Mouse (Mus musculus): ENCODE data around the gene Acta2.

DNA sequence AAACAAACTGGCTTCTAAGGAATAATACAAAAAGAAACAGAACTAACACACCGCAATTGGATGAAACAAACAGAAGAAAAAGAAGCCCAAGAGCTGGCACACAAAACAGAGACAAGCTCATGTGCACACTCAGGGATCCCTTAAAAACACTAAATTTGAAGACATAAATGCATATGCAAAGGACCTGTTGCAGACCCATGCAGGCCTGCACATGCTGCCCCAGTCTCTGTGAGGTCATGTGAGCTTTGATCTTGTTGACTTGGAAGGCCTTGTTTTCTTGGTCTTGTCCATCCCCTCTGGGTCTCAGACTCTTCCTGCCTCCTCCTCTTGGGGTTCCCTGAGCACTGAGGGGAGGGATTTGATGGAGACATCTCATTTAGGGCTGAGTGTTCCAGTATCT lies 33.3 kb upstream of the Acta2 start:
- TF ChIP-seq POLR2A (IDR thresholded peaks at IDR 0.05; ENCODE audit: insufficient read length, low read depth) (no peak), MAX (IDR thresholded peaks at IDR 0.05; ENCODE audit: low read depth) (no peak), TCF12 (IDR thresholded peaks at IDR 0.05; ENCODE audit: insufficient read depth, poor library complexity, severe bottlenecking) (no peak), MYOG (IDR thresholded peaks at IDR 0.05; ENCODE audit: control insufficient read depth in 1 of 3, insufficient read depth in 1 of 3, insufficient read length in 2 of 3, low read depth in 2 of 3) (no peak), USF1 (IDR thresholded peaks at IDR 0.05; ENCODE audit: low read depth) (no peak), REST (IDR thresholded peaks at IDR 0.05; ENCODE audit: insufficient read depth, insufficient read length) (no peak), CEBPB (IDR thresholded peaks at IDR 0.05; ENCODE audit: insufficient read depth, poor library complexity, severe bottlenecking) (no peak), E2F4 (IDR thresholded peaks at IDR 0.05; ENCODE audit: insufficient read depth) (no peak), MYOD1 (IDR thresholded peaks at IDR 0.05; ENCODE audit: control insufficient read depth in 1 of 3, insufficient read length in 2 of 3, low read depth in 2 of 3) (no peak), POLR2AphosphoS2 (IDR thresholded peaks at IDR 0.05; ENCODE audit: insufficient read length, low read depth) (no peak)

Data from myocyte (in vitro differentiated cells).